Mouse (Mus musculus) thymus, postnatal 36 days (tissue): Measurements from ENCODE around the gene Olfr373.
"Not testable (repeated sequence)": the region's sequence is repeated elsewhere in the genome, so short reads cannot be mapped to it uniquely, and the experiment has no call there.

Experiments used
- DNase-seq, 2 experiments: peaks; one replicate each; pipeline ENCODE4 v3.0.0; 2022; ENCODE audit warnings: mixed read lengths in 2 of 2

Olfr373 gene

DNA sequence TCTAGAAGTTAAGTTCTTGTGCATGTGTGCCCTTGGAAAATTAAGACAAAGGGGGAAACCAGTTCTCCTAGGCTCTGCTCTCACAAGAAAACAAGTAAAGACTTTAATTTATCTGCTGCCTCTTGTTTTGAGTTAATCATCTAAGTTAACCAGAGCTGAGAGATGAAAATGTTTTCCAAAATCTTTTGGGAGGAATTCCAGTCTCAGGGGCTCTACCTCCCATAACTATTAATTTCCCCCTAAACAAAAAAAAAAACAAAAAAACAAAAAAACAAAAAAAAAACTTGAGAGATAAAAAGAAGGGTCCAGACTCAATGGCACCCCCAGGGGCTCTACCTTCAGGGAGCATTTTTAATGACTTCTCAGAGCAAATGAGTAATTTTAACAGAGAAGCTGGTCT, at the start of gene Olfr373:
TSS of gene Olfr373 (plus strand) at position 301 of the 400 bp plus-strand sequence.
- not testable (repeated sequence) for DNase-seq

DNA sequence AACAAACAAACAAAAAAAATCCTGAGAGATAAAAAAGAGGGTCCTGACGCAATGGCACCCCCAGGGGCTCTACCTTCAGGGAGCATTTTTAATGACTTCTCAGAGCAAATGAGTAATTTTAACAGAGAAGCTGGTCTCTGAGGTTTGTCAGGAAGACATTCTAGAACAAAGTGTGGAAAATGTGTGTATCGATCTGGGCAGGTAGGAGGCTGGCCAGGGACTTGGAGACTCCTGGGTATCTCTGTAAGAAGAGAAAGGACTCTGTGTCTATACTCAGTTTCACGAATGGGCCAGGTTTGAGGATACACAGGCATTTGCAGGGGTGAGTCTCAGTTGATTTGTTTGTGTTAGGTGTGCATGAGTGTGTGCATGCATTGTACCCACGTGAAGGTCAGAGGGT, 42.1 kb upstream of the Olfr373 start, which contains the start of gene Olfr372:
TSS of gene Olfr372 (plus strand) at position 301 of the 400 bp plus-strand sequence.
- not testable (repeated sequence) for DNase-seq

DNA sequence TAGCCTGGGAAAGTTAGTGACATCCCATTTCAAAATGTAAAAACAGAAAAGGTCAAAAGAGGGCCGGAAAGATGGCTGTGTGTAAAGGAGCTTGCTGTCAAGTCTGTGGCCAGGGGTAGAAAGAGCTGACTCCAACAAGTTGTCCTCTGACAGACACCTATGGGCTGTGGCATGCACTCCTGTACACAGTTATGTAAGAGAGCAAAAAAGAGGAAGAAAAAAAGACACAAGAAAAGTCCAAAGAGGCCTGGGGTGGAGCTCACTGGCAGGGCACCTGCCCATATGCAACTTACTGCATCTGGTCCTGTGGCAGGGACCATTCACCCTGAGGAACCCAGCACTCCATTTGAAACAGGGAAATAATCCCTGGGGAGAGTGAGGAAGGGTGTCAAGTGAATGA, 40.5 kb upstream of the Olfr373 start:
- DNase-seq = no peak

DNA sequence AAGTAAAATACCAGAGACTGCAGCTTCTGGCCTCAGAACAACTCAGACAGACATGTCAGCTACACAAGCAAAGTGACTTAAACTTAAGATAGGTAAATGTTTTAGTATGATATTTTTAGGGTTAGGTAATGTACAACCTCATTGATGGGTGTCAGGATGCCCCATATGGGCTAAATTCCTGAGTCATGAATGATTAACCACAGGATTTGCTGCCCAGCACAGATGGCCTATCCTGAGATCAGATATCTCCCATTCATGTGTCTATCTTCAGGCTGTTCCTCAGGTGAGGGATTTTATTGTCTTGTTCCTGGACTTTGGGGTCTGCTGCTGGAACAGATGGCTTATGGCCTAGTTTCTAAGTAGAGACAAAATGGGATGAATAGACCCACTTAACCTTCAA, 28.3 kb upstream of the Olfr373 start:
- not testable (repeated sequence) for DNase-seq

DNA sequence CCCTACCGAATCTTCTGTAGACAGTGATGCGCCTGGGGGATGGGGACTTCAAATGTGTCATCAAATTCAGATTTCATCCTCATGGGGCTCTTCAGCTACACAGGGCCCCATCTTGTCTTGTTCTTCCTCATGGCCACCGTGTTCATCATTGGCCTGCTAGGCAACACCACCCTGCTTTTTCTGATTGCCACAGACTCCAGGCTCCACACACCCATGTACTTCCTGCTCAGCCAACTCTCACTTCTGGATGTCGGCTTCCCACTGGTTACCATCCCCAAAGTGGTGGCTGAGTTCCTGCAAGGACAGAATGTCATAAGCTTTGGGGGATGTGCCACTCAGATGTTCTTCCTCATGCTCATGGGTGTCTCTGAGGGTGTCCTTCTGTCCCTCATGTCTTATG, 25.3 kb upstream of the Olfr373 start:
- not testable (repeated sequence) for DNase-seq

DNA sequence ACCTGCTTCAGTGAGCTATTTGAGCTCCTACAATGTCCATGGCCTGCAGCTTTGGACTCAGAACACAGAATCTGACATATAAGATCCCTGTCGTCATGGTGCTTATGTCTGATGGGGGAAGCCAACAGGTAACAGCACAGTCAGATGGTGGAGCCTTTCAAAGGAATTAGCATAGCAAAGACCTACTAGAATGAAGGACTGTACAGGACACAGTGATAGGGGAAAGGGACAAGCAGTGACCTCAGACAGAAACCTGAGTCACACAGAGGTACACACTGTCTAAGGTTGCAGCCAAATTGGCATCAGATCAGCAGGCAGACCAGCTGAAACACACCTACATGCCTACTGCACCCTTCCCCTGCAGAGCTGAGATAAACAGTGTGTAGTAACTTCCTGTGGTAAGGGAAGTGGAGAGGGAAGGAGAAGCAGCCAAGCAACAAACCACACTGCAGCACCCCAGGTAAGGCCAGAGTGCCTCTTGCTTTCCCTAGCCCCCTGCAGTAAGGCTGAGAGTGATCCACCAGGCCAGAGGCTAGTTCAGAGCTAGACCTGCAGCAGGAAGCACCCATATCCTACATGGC, 16.1 kb upstream of the Olfr373 start:
- DNase-seq = peak in 1 of 2 experiments; percentile 2

DNA sequence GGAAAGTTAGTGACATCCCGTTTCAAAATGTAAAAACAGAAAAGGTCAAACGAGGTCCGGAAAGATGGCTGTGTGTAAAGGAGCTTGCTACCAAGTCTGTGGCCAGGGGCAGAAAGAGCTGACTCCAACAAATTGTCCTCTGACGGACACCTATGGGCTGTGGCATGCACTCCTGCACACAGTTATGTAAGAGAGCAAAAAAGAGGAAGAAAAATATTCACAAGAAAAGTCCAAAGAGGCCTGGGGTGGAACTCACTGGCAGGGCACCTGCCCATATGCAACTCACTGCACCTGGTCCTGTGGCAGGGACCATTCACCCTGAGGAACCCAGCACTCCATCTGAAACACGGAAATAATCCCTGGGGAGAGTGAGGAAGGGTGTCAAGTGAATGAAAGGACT, 1.8 kb downstream of the Olfr373 start:
- DNase-seq = no peak

DNA sequence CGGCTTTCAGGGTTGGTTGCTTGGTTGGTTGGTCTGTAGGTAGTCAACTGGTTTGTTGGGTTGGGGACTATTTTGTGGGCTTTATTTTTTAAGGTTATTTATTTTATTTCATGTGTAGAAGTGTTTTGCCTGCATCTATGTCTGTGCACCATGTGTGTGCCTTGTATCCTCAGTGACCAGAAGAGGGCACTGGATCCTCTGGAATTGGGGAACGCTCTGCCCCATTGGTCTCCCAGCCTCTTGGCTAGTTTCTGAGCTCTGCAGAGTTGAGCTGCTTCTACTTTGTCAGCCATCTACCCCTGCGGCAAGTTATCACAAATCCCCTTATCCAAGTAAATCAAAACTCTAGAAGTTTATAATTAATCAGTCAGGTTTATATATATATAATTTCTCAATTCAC, 4.6 kb downstream of the Olfr373 start:
- not testable (repeated sequence) for DNase-seq

DNA sequence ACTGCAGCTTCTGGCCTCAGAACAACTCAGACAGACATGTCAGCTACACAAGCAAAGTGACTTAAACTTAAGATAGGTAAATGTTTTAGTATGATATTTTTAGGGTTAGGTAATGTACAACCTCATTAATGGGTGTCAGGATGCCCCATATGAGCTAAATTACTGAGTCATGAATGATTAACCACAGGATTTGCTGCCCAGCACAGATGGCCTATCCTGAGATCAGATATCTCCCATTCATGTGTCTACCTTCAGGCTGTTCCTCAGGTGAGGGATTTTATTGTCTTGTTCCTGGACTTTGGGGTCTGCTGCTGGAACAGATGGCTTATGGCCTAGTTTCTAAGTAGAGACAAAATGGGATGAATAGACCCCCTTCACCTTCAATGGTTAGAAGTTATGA, 13.7 kb downstream of the Olfr373 start:
- not testable (repeated sequence) for DNase-seq

DNA sequence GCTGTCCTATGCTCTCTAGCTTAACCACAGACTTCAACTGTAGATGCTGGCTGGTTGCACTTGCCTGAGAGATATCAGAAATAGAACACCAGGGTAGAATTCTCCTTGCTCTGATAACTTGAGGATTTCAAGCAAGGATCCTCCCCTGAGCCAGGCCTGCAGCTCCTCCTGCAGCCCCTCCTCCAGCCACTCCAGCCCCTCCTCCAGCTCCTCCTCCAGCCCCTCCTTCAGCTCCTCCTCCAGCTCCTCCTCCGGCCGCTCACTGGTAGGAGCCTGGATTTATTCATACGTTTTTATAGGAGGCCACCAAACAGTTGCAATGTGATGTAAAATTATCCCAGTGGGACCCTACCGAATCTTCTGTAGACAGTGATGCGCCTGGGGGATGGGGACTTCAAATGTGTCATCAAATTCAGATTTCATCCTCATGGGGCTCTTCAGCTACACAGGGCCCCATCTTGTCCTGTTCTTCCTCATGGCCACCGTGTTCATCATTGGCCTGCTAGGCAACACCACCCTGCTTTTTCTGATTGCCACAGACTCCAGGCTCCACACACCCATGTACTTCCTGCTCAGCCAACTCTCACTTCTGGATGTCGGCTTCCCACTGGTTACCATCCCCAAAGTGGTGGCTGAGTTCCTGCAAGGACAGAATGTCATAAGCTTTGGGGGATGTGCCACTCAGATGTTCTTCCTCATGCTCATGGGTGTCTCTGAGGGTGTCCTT, 16.6 kb downstream of the Olfr373 start:
- peak; percentile 24 to 38 for DNase-seq

DNA sequence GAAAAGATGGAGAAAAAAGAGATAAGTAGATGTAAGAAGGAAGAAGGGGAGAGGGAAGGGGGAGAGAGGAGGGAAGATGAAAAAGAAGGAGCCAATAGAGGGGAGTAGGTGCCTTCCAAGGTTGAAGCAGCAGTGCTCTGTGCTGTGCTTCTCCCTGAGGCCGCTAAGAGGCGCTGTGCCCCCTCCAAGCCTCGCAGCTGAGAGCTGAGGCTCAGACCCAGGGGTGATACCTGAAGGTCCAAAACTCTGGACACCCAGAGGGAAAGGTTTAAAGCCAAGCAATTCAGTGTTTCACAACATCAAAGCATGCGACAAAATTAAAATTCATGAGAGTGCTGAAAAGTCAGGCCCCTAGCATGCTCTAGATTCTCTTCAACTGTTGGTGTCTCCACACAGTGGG, 22.2 kb downstream of the Olfr373 start:
- no peak for DNase-seq

DNA sequence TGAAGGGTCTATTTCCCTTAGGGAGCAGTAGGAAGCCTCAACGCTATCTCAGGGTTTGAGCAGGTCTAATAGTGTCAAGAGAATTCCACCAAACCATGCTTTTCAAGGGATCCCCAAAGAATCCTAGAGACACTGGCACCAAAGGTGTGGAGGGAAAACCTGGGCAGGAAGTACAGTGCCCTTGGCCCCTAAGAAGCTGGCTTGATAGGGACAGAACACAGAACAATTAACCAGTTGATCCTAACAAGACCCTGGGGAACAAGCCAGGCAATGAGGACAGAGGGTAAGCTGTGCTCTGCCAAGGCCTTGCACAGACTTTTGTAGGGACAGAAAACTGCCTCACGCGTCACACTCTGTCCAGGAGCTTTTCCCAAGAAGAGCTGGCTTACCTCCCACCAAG, 23.8 kb downstream of the Olfr373 start, which contains the start of gene Olfr374:
TSS of gene Olfr374 (plus strand) at position 301 of the 400 bp plus-strand sequence.
- no peak for DNase-seq

DNA sequence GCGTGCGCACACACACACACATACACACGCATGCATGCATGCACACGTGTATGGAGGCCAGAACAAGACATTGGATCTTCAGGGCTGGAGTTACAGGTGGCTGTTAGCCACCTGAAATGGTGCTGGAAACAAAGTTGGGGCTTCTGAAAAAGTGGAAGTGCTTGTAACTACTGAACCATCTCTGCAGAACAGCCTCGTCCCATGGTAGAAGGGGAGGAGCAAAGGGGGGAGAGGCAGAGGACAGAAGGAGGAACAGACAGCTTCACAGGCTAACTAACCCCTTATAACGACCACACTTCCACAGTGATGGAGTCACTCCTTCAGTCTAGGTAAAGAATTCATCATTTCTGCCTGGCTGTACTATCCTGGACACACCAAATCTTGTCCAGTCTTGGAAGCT, 27.9 kb downstream of the Olfr373 start:
- no peak for DNase-seq

DNA sequence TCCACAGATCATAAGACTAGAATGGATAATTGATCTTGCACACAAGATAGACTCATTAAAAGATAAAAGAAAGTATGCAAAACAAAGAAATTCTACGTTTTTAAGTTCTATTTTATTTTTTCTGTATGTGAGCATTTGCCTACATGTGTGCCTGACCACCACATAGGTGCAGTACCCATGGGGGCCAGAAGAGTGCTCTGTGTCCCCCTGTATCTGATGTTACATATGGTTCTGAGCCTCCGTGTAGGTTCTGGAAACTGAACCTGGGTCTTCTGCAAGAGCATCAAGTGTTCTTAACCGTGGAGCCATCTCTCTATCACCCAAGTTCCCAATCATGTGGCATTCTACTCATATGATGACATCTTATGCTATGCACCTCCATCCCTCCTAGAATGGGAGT, 29.5 kb downstream of the Olfr373 start:
- no peak for DNase-seq

DNA sequence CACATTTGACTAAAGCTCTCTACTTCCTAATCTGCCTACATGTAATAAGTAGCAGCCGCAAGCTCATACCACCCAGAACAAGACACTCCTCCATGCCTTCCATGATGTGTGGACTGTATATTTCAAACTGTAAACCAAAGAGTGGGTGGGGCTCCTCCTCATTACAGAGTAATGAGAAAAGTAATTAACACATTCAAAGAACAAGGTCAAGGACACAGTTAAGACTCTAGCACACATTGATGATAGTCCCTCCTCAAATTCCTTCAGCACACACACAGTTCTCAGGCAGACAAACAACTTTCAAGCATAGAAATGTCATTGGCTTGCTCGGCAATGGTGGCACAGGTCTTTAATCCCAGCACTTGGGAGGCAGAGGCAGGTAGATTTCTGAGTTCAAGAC, 32.2 kb downstream of the Olfr373 start:
- DNase-seq = no peak

DNA sequence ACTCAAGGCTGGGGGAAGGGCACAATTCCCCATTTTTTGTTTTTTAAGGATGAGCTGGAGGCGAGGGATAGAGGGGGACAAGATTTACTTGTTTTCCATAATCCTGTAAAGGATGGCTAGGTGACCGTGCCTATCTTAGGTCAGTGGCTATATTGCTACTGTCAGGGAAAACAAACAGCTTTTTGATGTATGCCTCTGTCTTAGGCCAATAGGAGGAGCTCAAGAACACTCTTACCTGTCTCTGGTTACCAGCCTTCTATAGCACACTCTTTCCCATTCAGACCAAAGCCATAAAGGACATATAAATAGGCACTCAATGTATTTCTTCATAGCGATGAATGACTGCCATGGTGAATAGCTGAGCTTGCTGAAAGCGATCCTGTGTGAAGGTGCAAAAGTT, 35.6 kb downstream of the Olfr373 start:
- no peak for DNase-seq

DNA sequence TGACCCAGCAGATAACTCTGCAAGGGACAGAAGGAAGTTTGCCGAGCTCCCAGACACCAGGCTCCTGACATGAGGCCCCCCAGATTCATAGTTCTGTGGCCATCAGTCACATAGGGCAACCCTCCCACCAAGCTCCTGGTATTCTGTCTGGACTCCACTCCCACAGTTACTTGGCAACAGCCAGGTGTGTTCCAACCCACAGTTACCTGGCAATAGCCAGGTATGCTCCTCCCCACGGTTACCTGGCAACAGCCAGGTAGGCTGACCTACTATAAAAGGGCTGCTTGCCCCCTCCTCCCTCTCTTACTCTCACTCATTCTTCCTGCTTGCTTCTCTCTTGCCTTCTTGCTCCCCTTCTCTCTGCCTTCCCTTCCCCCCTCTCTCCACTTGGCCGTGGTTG, 38.5 kb downstream of the Olfr373 start:
- not testable (repeated sequence) for DNase-seq

DNA sequence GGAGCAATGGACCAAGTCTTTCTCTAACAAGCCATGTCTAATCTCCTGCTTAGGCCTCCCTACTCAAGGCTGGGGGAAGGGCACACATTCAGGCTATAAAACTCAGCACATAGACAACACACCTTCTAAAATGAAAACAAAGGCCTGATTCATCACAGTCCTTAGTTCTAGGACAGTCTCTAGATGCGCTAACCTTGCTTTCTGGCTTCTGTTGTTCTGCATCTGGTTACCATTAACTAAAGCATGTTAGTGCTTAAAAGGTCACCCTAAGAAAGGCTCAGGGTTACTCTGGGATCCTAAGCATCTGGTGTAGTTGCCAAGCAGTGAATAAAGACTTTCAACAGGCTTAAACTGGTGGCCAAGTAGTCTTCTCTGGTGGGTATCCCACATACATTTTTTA, 39.0 kb downstream of the Olfr373 start:
- no peak for DNase-seq

DNA sequence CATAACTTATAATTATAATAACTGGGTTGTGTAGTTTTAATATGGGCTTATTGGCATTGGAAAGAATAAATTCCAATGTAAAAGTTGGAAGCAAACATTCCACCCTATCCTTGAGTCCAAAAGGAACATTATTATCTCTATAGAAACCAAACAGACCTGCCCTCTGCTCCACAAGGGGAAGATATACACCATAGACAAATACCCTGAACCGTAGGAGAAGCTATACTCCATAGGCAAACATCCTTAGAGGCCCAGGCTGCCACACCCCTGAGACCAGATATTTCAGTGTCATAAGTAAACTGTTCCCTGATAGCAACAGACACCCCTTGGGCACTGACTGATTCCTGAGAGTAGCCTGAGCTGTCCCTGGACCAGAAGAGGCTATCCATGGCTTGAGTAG, 44.9 kb downstream of the Olfr373 start:
- no peak for DNase-seq

DNA sequence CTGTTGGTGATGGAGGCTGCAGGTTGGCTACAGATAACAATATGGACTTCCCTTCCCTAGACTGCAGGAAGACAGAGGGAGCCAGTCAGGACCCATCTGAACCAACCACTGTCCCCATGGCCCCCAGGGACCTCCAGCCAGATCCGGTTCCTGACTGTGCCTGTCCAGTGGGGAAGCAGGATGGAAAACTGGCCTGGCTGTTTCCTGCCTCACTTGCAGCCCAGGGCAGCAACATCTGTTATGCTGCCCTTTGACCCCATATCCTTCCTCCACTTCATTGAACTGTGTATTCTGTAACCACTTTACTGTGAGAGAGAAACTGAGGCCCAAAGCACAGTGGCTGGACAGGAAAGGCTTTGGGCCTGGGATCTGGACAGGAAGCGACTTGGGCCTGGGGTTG, 48.3 kb downstream of the Olfr373 start:
- no peak for DNase-seq

DNA sequence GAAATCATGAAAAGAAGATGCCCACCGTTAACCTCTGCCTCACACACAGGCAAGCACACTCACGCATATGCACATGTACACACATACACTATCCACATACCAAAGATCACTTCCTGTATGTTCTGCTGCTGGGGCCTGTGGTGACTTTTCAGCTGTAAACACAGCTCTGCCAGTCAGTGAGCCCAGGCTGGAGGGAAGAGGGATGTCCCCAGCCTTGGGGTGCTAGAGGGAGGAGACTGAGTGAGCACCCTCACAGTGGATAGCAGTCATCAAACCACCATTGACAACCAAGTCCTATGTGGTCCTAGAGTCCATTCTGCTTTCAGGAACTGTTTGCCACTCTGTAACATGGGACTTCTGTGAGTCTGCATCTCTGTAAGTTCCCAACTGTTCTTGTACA, 48.9 kb downstream of the Olfr373 start:
- peak; percentile 12 to 30 for DNase-seq

DNA sequence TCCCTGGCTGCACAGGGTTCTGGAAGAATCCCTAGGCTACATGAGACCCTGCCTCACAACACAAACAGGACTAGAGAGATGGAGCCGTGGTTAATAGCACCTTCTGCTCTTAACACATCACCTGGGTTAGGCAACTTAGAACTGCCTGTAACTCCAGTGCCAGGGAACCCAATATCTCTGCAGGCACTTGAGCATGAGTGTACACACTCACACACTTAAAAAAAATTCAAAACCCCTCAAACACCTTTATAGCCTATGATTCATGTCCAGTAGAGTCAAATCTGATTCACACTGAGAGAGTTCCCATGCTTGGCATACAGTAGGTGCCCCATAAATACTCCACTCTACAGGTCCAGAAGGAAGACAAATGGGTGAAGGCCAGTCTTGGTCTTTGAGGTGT, 49.4 kb downstream of the Olfr373 start:
- no peak for DNase-seq

DNA sequence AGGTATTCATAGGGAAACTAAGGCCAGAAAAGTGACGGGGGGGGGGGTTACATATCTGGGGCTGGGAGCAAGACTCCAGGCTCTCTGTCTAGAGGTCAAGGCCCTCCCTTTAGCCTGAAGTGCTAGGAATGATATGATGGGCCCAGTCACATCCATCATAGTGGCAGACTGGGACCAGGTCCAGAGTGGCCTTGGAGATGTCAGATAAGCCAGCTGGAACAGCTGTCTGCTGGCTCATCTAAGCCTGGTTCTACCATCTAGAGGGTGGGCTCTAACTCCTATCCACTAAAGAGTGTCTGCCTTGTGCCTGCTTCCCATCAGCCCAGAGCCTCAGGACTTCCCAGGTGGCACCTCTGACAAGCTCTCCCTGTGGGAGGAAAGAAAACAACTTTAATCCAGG, 49.9 kb downstream of the Olfr373 start:
- DNase-seq = no peak

DNA sequence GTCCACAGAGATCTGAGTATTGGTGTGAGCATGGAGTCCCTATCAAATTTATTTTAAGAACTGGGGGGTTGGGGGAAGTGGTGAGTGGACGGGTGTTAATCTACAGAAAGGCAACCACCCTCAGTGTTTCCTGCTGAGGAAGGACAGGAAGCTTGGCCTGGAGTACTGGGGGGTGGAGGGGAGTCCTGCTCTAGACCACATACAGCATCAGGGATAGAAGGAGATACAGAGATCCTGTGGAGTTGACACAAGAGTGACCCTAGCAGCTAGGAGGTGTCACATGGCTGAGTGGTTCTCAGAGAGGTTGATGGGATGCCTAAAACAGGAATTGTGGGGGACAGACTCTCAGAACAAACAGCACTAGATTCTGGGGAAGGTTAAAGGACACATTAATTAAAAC, 50.5 kb downstream of the Olfr373 start:
- DNase-seq = no peak
